Mouse (Mus musculus) heart, embryonic 15.5 days (tissue): ENCODE measurements around the gene Zranb1. TPM values are rescaled to one million over a fixed set of nuclear protein-coding genes. Genes with fewer than 3 reads are reported as not detected.
A peak's percentile ranks its signal among the peaks of the same experiment; 100 is the strongest.

Experiments
- ATAC-seq: fragments of 200-750 bp; cut with Nextera tagmentation; replicated peaks from 2 replicates; pipeline ENCODE4 v1.8.0; 2017; ENCODE audit warnings: low read depth, moderate TSS enrichment; ENCODE audit not compliant: insufficient number of reproducible peaks, insufficient read depth, low FRiP score
- H3K27ac ChIP-seq: fragments of 300-500 bp; sonication (generic); 2 replicates; pipeline ENCODE4 v1.5.1; 2015; ENCODE audit warnings: mild to moderate bottlenecking, inconsistent platforms
- H3K27me3 ChIP-seq: fragments of 300-500 bp; sonication (generic); 2 replicates; pipeline ENCODE4 v1.6.1; 2015; ENCODE audit warnings: inconsistent platforms
- H3K36me3 ChIP-seq: fragments of 300-500 bp; sonication (generic); 2 replicates; pipeline ENCODE4 v1.6.1; 2015; ENCODE audit warnings: mild to moderate bottlenecking, inconsistent platforms
- H3K4me1 ChIP-seq: fragments of 300-500 bp; sonication (generic); replicated peaks from 2 replicates; pipeline ENCODE4 v1.6.1; 2015; ENCODE audit warnings: inconsistent platforms
- H3K4me2 ChIP-seq: fragments of 300-500 bp; sonication (generic); 2 replicates; pipeline ENCODE4 v1.6.1; 2015; ENCODE audit warnings: inconsistent platforms, mild to moderate bottlenecking, moderate library complexity
- H3K4me3 ChIP-seq: fragments of 300-500 bp; sonication (generic); 2 replicates; pipeline ENCODE4 v1.5.1; 2015; ENCODE audit warnings: mild to moderate bottlenecking, inconsistent platforms
- H3K9ac ChIP-seq: fragments of 300-500 bp; sonication (generic); 2 replicates; pipeline ENCODE4 v1.6.1; 2015; ENCODE audit warnings: mild to moderate bottlenecking, inconsistent platforms
- H3K9me3 ChIP-seq: fragments of 300-500 bp; sonication (generic); replicated peaks from 2 replicates; pipeline ENCODE4 v1.6.1; 2016; ENCODE audit warnings: inconsistent platforms
- WGBS: fragments of 180-500 bp; shearing (Covaris S2); methylation state at CpG from one replicate; pipeline ENCODE4 v1.1.7; 2015; ENCODE audit warnings: mixed read lengths; 5-methylcytosine and 5-hydroxymethylcytosine counted together
- polyA plus RNA-seq: library from polyadenylated mRNA; unstranded; fragments of >200 nt; fragmentation: Nextera tagmentation; extraction: Ambion mirVana; gene quantifications from 2 replicates; pipeline ENCODE4 v1.2.1, GENCODE M21; 2015

The Zranb1 gene
- polyA plus RNA-seq, result 8.4 and 9.3 TPM in 2 replicates

GRCm38 (mm10) chr7:132930850-132931559 lies at the start of gene Zranb1:
TSS of gene Zranb1 (plus strand) at chr7:132931142.
- Histone ChIP-seq H3K4me2 (peak within 1 kb of the TSS; percentile 66), H3K4me3 (peak within 1 kb of the TSS; percentile 89), H3K27me3 (no peaks in the 10 kb centered on the region), H3K27ac (peak within 1 kb of the TSS; percentile 98), H3K4me1 (peaks cover 13% of the 10 kb centered on the region), H3K9me3 (no peaks in the 10 kb centered on the region), H3K9ac (peak within 1 kb of the TSS; percentile 97), H3K36me3 (no peaks in the 10 kb centered on the region)
- under 1% methylated on average over 81 of the region's 93 CpGs for WGBS
- peak; percentile 99 for ATAC-seq

- no peak overlapping the region for H3K27ac ChIP-seq
Observed at GRCm38 (mm10) chr7:132882343-132882742, 48.6 kb upstream of the Zranb1 start.

GRCm38 (mm10) chr7:132884031-132884430 lies 46.9 kb upstream of the Zranb1 start:
- H3K9ac ChIP-seq, result no peak overlapping the region
- WGBS, result 90% methylated on average over 7 of the region's 7 CpGs
- H3K36me3 ChIP-seq, result peaks cover 53% of the 10 kb centered on the region
- H3K27me3 ChIP-seq, result no peaks in the 10 kb centered on the region
- no peaks in the 10 kb centered on the region for H3K4me1 ChIP-seq
- no peaks in the 10 kb centered on the region for H3K9me3 ChIP-seq
- no peak overlapping the region for H3K27ac ChIP-seq
- no peak overlapping the region for H3K4me2 ChIP-seq
- no peak overlapping the region for H3K4me3 ChIP-seq
- no peak for ATAC-seq

More at GRCm38 (mm10) chr7:132882343-132882742, 48.6 kb upstream of the Zranb1 start:
- WGBS, result 72% methylated on average over 2 of the region's 2 CpGs
- Histone ChIP-seq H3K36me3 (peaks cover 70% of the 10 kb centered on the region), H3K4me1 (no peaks in the 10 kb centered on the region), H3K9me3 (no peaks in the 10 kb centered on the region), H3K4me2 (no peak overlapping the region), H3K4me3 (no peak overlapping the region), H3K27me3 (no peaks in the 10 kb centered on the region), H3K9ac (no peak overlapping the region)
- no peak for ATAC-seq

GRCm38 (mm10) chr7:132887019-132887804 lies 43.7 kb upstream of the Zranb1 start:
- ATAC-seq, result no peak
- no peak overlapping the region for H3K4me3 ChIP-seq
- H3K27me3 ChIP-seq, result no peaks in the 10 kb centered on the region
- 0 out of 2 replicates have a peak, but pooled peaks cover 2% of the 10 kb centered on the region for H3K4me1 ChIP-seq
- no peak overlapping the region for H3K9ac ChIP-seq
- no peaks in the 10 kb centered on the region for H3K9me3 ChIP-seq
- H3K27ac ChIP-seq, result no peak overlapping the region
- H3K4me2 ChIP-seq, result no peak overlapping the region
- H3K36me3 ChIP-seq, result peaks cover 25% of the 10 kb centered on the region
- WGBS, result 60% methylated on average over 7 of the region's 7 CpGs

- Histone ChIP-seq H3K27ac (no peak overlapping the region), H3K9ac (no peak overlapping the region), H3K9me3 (no peaks in the 10 kb centered on the region), H3K27me3 (no peaks in the 10 kb centered on the region), H3K4me1 (0 out of 2 replicates have a peak, but pooled peaks cover 3% of the 10 kb centered on the region), H3K4me3 (no peak overlapping the region), H3K4me2 (no peak overlapping the region), H3K36me3 (peaks cover 16% of the 10 kb centered on the region)
- no peak for ATAC-seq
- WGBS, result 54% methylated on average over 3 of the region's 3 CpGs
Observed at GRCm38 (mm10) chr7:132888052-132888451, 42.9 kb upstream of the Zranb1 start.

GRCm38 (mm10) chr7:132888518-132889249 lies 42.3 kb upstream of the Zranb1 start:
- H3K27me3 ChIP-seq, result no peaks in the 10 kb centered on the region
- no peak overlapping the region for H3K4me2 ChIP-seq
- no peak overlapping the region for H3K4me3 ChIP-seq
- no peak overlapping the region for H3K9ac ChIP-seq
- H3K36me3 ChIP-seq, result peaks cover 10% of the 10 kb centered on the region
- H3K4me1 ChIP-seq, result 0 out of 2 replicates have a peak, but pooled peaks cover 3% of the 10 kb centered on the region
- H3K27ac ChIP-seq, result no peak overlapping the region
- 59% methylated on average over 4 of the region's 4 CpGs for WGBS
- no peak for ATAC-seq
- H3K9me3 ChIP-seq, result no peaks in the 10 kb centered on the region

GRCm38 (mm10) chr7:132889691-132890090 lies 41.3 kb upstream of the Zranb1 start:
- H3K27ac ChIP-seq, result no peak overlapping the region
- H3K9ac ChIP-seq, result no peak overlapping the region
- no peaks in the 10 kb centered on the region for H3K27me3 ChIP-seq
- peaks cover 3% of the 10 kb centered on the region; the same call in 1 of the 2 replicates for H3K36me3 ChIP-seq
- ATAC-seq, result no peak
- WGBS, result 92% methylated on average over 8 of the region's 8 CpGs
- H3K9me3 ChIP-seq, result no peaks in the 10 kb centered on the region
- H3K4me2 ChIP-seq, result no peak overlapping the region
- no peak overlapping the region for H3K4me3 ChIP-seq
- peaks cover 4% of the 10 kb centered on the region for H3K4me1 ChIP-seq

- H3K4me1 ChIP-seq, result peaks cover 9% of the 10 kb centered on the region
- no peaks in the 10 kb centered on the region for H3K9me3 ChIP-seq
- no peak overlapping the region for H3K4me2 ChIP-seq
- H3K27ac ChIP-seq, result no peak overlapping the region
- ATAC-seq, result no peak
- no peaks in the 10 kb centered on the region for H3K36me3 ChIP-seq
- H3K4me3 ChIP-seq, result no peak overlapping the region
- 82% methylated on average over 5 of the region's 5 CpGs for WGBS
- H3K9ac ChIP-seq, result no peak overlapping the region
- H3K27me3 ChIP-seq, result no peaks in the 10 kb centered on the region
Observed at GRCm38 (mm10) chr7:132890201-132890600, 40.7 kb upstream of the Zranb1 start.

GRCm38 (mm10) chr7:132891561-132892310 lies 39.2 kb upstream of the Zranb1 start:
- WGBS, result 78% methylated on average over 5 of the region's 5 CpGs
- H3K36me3 ChIP-seq, result no peaks in the 10 kb centered on the region
- no peak overlapping the region for H3K9ac ChIP-seq
- no peak for ATAC-seq
- peaks cover 23% of the 10 kb centered on the region for H3K4me1 ChIP-seq
- H3K4me2 ChIP-seq, result no peak overlapping the region
- no peaks in the 10 kb centered on the region for H3K9me3 ChIP-seq
- H3K27ac ChIP-seq, result no peak overlapping the region
- H3K27me3 ChIP-seq, result no peaks in the 10 kb centered on the region
- no peak overlapping the region for H3K4me3 ChIP-seq

- ATAC-seq, result no peak
- Histone ChIP-seq H3K4me2 (no peak overlapping the region), H3K27me3 (no peaks in the 10 kb centered on the region), H3K9ac (no peak overlapping the region), H3K27ac (no peak overlapping the region), H3K4me1 (peaks cover 23% of the 10 kb centered on the region), H3K4me3 (no peak overlapping the region), H3K36me3 (no peaks in the 10 kb centered on the region), H3K9me3 (no peaks in the 10 kb centered on the region)
- 49% methylated on average over 4 of the region's 4 CpGs for WGBS
Observed at GRCm38 (mm10) chr7:132892311-132892661, 38.7 kb upstream of the Zranb1 start.
